Mouse (Mus musculus): ENCODE data around the gene H2al1m. TPM values are rescaled to one million over a fixed set of nuclear protein-coding genes. Genes with fewer than 3 reads are reported as not detected.

The H2al1m gene
- polyA plus RNA-seq, 2 experiments from 2014 or later: 0.89 TPM; not detected in 1

DNA sequence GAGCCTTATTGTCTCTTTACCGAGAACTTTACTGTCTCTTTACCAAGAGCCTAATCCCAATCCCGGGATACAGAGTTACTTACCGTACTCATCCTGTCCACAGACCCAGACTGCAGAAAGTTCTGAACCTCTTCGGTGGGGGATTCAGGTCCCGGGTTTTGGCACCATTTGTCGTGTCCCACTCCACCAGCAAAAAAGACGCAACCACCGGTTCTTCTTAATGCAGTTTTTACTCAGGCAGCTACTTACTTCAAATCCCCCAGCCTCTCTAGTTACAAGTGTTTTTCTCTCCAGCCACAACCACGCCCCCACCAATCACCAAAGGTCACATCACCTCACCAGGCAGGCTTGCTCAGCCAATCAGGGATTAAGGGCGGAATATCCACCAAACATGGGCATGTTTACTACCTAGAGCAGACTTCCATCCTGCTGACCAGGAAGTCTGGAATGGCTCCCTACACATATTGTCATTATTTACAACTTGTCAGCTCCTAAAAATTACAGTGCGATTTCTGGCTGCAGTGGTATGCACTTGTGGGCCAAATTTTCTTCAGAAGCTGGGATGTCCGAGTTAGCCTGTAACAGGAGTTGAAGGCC lies 48.9 kb downstream of the H2al1m start:
- ATAC-seq: peak; percentile 55

DNA sequence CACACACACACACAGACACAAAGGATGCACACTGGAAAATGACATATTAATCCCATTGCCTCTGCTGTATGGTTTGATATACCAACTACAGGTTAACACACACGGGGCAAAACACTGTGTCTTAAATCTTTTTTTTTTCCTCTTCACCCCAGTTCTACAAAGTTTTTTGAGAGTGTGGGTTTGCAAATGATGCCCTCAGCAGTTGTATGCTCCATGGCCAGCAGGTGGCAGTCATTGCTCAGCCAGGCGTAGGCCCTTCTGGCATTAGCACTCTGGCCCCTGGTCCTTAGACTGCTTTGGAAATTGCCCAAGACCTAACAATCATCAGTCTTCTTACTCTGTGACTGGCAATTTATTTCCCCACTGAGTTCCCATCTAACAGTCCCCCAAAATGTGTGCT lies 49.5 kb downstream of the H2al1m start:
- ATAC-seq: peak; percentile 92

Other genes starting within 250 kb of the H2al1m start
- gene Fthl17f, start 220.7 kb upstream of the H2al1m start, polyA plus RNA-seq (2017; shearing (Covaris generic)): not detected
- gene 4930402K13Rik, start 179.2 kb upstream of the H2al1m start, polyA plus RNA-seq (2017; shearing (Covaris generic)): not detected
- gene Lancl3, start 83.9 kb upstream of the H2al1m start, polyA plus RNA-seq (2017; shearing (Covaris generic)): 1 to 10 TPM in 1 of 2 experiments, under 1 TPM in 1; 0.74 to 1.8 TPM
- under 1 TPM in 1 of 2 experiments, not detected in 1; 0.45 TPM for gene Gm14862, start 26.9 kb upstream of the H2al1m start, polyA plus RNA-seq (2017; shearing (Covaris generic))
- gene Xk, start 11.0 kb upstream of the H2al1m start, polyA plus RNA-seq (2017; shearing (Covaris generic)): 1 to 10 TPM; 1.0 to 1.1 TPM
- gene H2al1k, start 66.9 kb downstream of the H2al1m start, polyA plus RNA-seq (2017; shearing (Covaris generic)): not detected
- gene Cybb, start 204.0 kb downstream of the H2al1m start, polyA plus RNA-seq (2017; shearing (Covaris generic)): 10 to 100 TPM; 23.0 to 34.5 TPM